Mouse (Mus musculus) adrenal gland, postnatal 36 days (tissue): Measurements from ENCODE around the gene Tspan5. TPM values are rescaled to one million over a fixed set of nuclear protein-coding genes. Genes with fewer than 3 reads are reported as not detected.

Experiments used
- DNase-seq, 2 experiments: peaks; one replicate each; pipeline ENCODE4 v3.0.0; 2021; ENCODE audit warnings: mixed read lengths in 1 of 2
- total RNA-seq, 2 experiments: library from RNA; stranded (reverse); gene quantifications; 2 replicates each; pipeline ENCODE4 v1.2.3; 2021

The Tspan5 gene
- total RNA-seq, 2 experiments from 2014 or later = 54.6 to 82.7 TPM

DNA sequence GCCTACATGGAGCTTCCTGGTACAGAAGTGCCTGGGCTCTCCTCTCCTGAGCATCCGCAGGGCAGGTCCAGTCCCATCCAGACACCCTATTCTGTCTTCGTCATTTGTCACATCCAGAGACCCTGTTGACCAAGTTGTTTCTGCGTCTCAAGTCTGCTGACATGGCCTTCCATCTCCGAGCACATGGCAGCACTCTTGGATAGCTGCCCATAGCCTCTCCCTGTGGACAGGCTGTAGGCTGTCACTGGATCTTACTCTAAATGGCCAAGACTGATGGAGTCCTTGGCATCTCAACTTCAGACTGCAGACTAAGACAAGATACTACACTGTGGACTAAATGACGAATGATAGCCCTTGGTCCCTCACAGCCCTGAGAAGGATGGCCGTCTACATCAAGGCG lies 133.3 kb downstream of the Tspan5 start:
- peak in 1 of 2 experiments; percentile 39 for DNase-seq

- DNase-seq = no peak
Observed at GRCm38 (mm10) chr3:138875936-138876335, 133.9 kb downstream of the Tspan5 start.

- no peak for DNase-seq
Observed at GRCm38 (mm10) chr3:138876418-138876817, 134.4 kb downstream of the Tspan5 start.

DNA sequence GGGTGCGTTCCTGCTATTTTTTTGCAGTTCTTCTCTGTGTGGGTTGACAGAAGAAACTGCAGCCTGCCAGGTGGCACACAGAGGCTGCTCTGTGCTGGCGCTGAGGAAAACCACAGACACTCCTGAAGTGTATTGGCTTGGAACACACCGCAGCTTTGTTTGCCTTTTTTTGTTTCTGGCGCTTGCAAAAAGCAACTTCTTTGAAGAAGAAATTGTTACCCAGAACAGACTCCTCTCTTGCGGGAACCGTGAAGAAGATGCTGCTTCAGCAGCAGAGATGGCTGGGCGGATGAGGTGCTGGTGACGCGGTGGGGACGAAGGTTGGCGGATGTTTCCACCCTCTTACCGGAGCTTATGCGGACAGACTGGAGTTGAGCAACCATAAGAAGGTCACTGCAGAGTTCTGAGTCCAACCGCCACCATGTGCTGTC lies 135.0 kb downstream of the Tspan5 start:
- no peak for DNase-seq

GRCm38 (mm10) chr3:138877741-138878140 lies 135.7 kb downstream of the Tspan5 start:
- DNase-seq = no peak

DNA sequence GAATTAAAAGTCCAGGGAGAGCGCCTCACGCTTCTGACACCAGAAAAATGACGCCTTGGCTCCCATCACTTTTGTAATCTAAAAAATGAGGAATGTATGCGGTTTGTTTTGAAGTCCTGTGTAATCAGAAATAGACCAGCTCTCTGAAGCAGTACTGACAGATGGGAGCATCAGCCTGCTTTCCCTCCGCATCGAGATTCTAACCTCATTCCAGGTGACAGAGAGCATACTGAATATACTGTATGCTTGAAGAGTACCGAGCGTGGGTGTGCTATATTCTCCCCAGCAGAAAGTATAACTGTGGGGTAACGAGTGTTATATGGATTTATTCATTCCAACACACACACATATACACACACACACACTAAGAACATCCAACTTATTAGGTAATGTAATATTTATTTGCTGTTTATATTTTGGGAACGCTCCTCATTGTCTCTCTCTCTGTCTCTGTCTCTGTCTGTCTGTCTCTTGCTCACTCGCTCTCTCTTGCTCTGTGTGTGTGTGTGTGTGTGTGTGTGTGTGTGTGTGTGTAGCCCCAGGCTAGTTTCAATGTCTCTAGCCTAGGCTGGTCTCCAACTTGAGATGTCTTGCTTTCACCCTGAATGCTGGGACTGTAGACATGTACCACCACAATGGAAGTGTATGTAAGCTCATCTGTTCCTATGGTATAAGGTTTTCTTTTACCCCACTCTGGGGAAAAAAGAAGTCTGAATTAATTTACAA lies 139.2 kb downstream of the Tspan5 start:
- no peak for DNase-seq

GRCm38 (mm10) chr3:138881725-138882347 lies 139.8 kb downstream of the Tspan5 start:
- DNase-seq = no peak

DNA sequence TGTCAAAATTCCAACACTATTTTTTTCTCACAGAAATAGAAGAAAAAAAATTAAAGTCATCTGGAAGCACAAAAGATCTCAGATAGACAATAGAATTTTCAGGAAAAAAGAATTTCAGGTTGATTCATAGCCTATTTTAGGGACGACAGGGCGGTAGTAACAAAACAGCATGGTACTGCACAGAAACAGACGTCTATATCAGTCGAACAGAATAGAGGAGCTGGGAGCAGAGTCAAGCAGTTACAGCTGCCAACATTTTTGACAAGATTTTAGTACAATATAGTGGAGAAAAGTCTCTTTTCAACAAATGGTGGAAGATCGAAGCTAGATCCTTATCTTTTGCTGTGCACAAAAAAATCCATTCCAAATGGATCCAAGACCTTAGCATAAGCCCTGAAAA lies 144.1 kb downstream of the Tspan5 start:
- DNase-seq = no peak

DNA sequence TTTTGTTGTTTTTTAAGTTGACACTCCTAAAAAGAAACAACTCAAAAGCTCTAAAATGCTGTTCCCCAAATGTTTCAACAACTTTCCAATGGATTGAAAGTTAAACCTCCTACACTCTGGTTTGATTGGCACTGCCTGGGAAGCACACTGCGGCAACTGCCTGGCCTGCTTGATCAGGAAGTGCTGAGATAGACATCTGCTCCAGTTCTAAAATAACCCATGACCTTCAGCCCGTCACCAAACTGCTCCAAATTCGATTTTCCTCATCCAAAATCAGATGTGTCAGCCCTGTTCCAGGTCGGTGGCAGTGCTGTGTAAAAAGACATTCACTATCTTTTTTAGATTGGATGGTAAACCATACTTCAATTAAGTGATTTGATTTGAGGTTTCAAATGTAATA lies 147.2 kb downstream of the Tspan5 start:
- DNase-seq = peak; percentile 33 to 39

DNA sequence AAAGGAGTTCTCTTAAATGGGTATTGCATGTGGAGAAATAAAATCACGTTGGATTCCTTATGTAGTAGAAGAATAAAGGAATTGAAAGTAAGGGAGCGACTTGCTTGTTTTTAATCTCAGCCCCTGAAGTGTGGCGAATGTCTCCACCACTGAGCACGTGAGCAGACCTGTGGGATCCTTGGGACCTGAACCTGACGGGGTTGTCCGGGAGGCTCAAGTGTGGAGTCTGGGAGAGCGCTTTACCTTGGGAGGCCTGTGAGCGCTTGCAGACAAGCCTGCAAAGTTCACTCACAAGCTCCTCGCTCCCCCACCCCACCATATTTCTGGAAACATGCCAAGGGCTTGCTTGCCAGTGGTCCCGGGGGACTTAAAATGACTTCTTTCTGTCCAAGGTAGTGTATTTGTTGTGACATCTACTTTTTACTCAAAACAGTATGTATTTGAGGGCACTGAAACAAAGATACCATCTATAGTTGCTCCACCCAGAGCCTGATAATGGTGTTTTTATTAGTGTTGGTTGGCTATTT lies 147.8 kb downstream of the Tspan5 start:
- no peak for DNase-seq

DNA sequence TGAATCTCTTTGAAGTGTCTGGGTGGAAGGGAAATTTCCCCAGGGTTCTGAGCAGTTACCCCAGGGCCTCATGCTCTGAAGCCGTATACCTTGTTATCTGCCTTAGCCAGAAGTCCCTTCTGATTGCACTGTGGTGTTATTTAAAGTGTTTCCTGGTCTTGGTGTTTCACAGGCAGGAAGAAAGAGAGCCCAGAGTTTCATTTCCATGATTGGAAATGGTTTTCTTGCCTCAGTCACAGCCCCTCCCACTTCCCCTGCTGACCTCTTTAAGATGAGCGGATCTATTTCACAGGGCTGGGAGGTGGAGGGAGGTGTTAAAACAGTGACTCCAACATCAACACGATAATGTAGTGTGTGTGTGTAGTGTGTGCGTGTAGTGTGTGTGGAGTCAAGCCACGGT lies 151.5 kb downstream of the Tspan5 start:
- no peak for DNase-seq

DNA sequence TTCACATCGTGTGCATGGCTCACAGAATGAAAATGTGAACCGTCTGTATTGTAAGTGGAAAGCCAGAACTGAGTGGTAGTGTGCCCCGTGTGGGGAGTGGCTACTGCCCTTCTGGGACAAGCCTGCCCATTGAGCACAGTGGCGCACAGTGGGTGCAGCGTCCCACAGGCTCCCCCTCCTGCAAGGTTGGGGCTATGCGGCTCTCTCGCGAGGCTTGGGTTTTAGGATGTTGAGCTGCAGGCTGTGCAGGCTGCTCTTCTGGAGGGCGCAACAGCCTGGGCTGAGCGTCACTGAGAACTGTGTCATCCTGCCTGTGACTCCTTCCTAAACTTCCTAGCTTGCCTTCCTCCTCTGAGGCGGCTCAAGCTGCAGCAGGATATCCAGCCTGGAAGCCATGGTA lies 155.5 kb downstream of the Tspan5 start:
- no peak for DNase-seq

DNA sequence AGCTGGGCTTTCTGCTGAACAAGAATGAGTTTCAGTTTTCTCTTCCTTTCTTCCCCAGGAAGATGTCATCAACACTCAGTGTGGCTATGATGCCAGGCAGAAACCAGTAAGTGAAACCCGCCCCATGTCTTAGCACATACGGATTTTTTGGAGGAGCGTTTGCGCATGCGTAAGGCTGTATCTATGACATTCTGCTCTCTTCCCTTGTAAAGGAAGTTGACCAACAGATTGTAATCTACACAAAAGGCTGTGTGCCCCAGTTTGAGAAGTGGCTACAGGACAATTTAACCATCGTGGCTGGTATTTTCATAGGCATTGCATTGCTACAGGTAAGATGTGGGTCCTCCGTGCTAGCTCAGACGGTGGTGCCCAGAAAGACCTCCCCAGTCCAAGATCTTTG lies 156.1 kb downstream of the Tspan5 start:
- DNase-seq = no peak

GRCm38 (mm10) chr3:138900571-138901141 lies 158.7 kb downstream of the Tspan5 start:
- peak; percentile 63 to 85 for DNase-seq

- DNase-seq = peak in 1 of 2 experiments; percentile 41
Observed at GRCm38 (mm10) chr3:138905678-138906077, 163.7 kb downstream of the Tspan5 start.

GRCm38 (mm10) chr3:138906112-138906880 lies 164.3 kb downstream of the Tspan5 start:
- peak; percentile 71 to 76 for DNase-seq

GRCm38 (mm10) chr3:138909313-138909712 lies 167.3 kb downstream of the Tspan5 start:
- no peak for DNase-seq

GRCm38 (mm10) chr3:138912504-138912903 lies 170.5 kb downstream of the Tspan5 start:
- DNase-seq = no peak

- no peak for DNase-seq
Observed at GRCm38 (mm10) chr3:138914626-138915288, 172.8 kb downstream of the Tspan5 start.

DNA sequence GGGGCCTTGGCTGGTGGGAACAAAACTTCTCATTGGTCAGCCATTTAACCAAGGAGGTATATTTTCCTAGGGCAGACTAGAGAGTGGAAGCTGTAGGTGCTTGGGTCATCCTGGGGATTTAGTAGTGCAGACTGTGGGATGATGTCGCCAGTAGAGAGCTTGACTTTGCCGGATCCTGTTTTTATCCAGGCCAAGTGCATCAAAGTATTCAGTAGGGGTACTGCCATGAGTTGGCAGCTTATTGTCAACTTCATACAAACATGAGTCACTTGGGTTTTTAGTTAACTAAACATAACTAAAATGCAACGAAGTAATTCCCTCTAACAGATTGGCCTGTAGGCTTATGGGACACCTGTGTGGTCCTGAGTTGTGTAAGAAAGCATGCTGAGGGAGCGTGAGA lies 174.6 kb downstream of the Tspan5 start:
- DNase-seq = no peak

GRCm38 (mm10) chr3:138917016-138917415 lies 175.0 kb downstream of the Tspan5 start:
- no peak for DNase-seq

- DNase-seq = no peak
Observed at GRCm38 (mm10) chr3:138918241-138918640, 176.2 kb downstream of the Tspan5 start.
